Mouse (Mus musculus): ENCODE data around the gene Gm20388. TPM values are rescaled to one million over a fixed set of nuclear protein-coding genes. Genes with fewer than 3 reads are reported as not detected.
A peak's percentile ranks its signal among the peaks of the same experiment; 100 is the strongest.

Gene Gm20388
- polyA plus RNA-seq, 1 experiment from 2014 or later: 5.5 TPM

- Histone ChIP-seq H3K4me2 (peak within 1 kb of the TSS; percentile 81), H3K9ac (peak within 1 kb of the TSS; percentile 87), H3K9me3 (no peaks in the 10 kb centered on the region), H3K27ac (no peak within 1 kb of the TSS), H3K4me1 (peaks cover 7% of the 10 kb centered on the region), H3K27me3 (no peaks in the 10 kb centered on the region), H3K36me3 (0 out of 2 replicates have a peak, but pooled peaks cover 8% of the 10 kb centered on the region), H3K4me3 (peak within 1 kb of the TSS; percentile 93)
- ATAC-seq (ENCODE audit: borderline replicate concordance, extremely low read depth, low FRiP score, low TSS enrichment): peak; percentile 64; the same call in 1 of the 2 replicates
- 1% methylated on average over 50 of the region's 50 CpGs for WGBS
Observed at GRCm38 (mm10) chr8:122775285-122776155, 2864.9 kb downstream of the Gm20388 start, which contains the start of gene Acsf3. TSS of gene Acsf3 (plus strand) at chr8:122775486.

GRCm38 (mm10) chr8:122777701-122778100, 2867.1 kb downstream of the Gm20388 start:
- ATAC-seq (ENCODE audit: borderline replicate concordance, extremely low read depth, low FRiP score, low TSS enrichment): no peak
- Histone ChIP-seq H3K4me1 (peaks cover 7% of the 10 kb centered on the region), H3K4me3 (no peak overlapping the region), H3K9ac (no peak overlapping the region), H3K36me3 (peaks cover 14% of the 10 kb centered on the region; the same call in 1 of the 2 replicates), H3K27me3 (no peaks in the 10 kb centered on the region), H3K9me3 (no peaks in the 10 kb centered on the region), H3K27ac (no peak overlapping the region), H3K4me2 (no peak overlapping the region)
- 85% methylated on average over 6 of the region's 6 CpGs for WGBS

- 77% methylated on average over 3 of the region's 3 CpGs for WGBS
- Histone ChIP-seq H3K27ac (no peak overlapping the region), H3K4me1 (peaks cover 7% of the 10 kb centered on the region), H3K4me3 (no peak overlapping the region), H3K36me3 (peaks cover 15% of the 10 kb centered on the region; the same call in 1 of the 2 replicates), H3K27me3 (no peaks in the 10 kb centered on the region), H3K9ac (no peak overlapping the region), H3K9me3 (no peaks in the 10 kb centered on the region), H3K4me2 (no peak overlapping the region)
- no peak for ATAC-seq (ENCODE audit: borderline replicate concordance, extremely low read depth, low FRiP score, low TSS enrichment)
Observed at GRCm38 (mm10) chr8:122778703-122779239, 2868.1 kb downstream of the Gm20388 start.

GRCm38 (mm10) chr8:122779255-122779654, 2868.6 kb downstream of the Gm20388 start:
- no peak overlapping the region for H3K4me3 ChIP-seq
- WGBS: 76% methylated on average over 9 of the region's 9 CpGs
- no peaks in the 10 kb centered on the region for H3K9me3 ChIP-seq
- no peak for ATAC-seq (ENCODE audit: borderline replicate concordance, extremely low read depth, low FRiP score, low TSS enrichment)
- peaks cover 7% of the 10 kb centered on the region for H3K4me1 ChIP-seq
- H3K27ac ChIP-seq: no peak overlapping the region
- no peaks in the 10 kb centered on the region for H3K27me3 ChIP-seq
- H3K9ac ChIP-seq: no peak overlapping the region
- H3K36me3 ChIP-seq: peaks cover 19% of the 10 kb centered on the region; the same call in 1 of the 2 replicates
- no peak overlapping the region for H3K4me2 ChIP-seq

- no peak for ATAC-seq (ENCODE audit: borderline replicate concordance, extremely low read depth, low FRiP score, low TSS enrichment)
- Histone ChIP-seq H3K4me3 (no peak overlapping the region), H3K9ac (no peak overlapping the region), H3K27ac (no peak overlapping the region), H3K9me3 (no peaks in the 10 kb centered on the region), H3K27me3 (no peaks in the 10 kb centered on the region), H3K4me1 (no peaks in the 10 kb centered on the region), H3K4me2 (no peak overlapping the region), H3K36me3 (peaks cover 23% of the 10 kb centered on the region; the same call in 1 of the 2 replicates)
- WGBS: 59% methylated on average over 1 of the region's 1 CpGs
Observed at GRCm38 (mm10) chr8:122784756-122785155, 2874.1 kb downstream of the Gm20388 start.

GRCm38 (mm10) chr8:122789796-122790195, 2879.2 kb downstream of the Gm20388 start:
- no peak overlapping the region for H3K9ac ChIP-seq
- no peak overlapping the region for H3K27ac ChIP-seq
- H3K4me1 ChIP-seq: no peaks in the 10 kb centered on the region; the same call in 1 of the 2 replicates
- WGBS: 86% methylated on average over 5 of the region's 5 CpGs
- no peak overlapping the region for H3K4me2 ChIP-seq
- no peak overlapping the region for H3K4me3 ChIP-seq
- H3K27me3 ChIP-seq: no peaks in the 10 kb centered on the region
- H3K36me3 ChIP-seq: no peaks in the 10 kb centered on the region
- no peak for ATAC-seq (ENCODE audit: borderline replicate concordance, extremely low read depth, low FRiP score, low TSS enrichment)
- H3K9me3 ChIP-seq: no peaks in the 10 kb centered on the region

- Histone ChIP-seq H3K36me3 (no peaks in the 10 kb centered on the region), H3K27me3 (no peaks in the 10 kb centered on the region), H3K27ac (peak overlapping the region; percentile 8; the same call in 1 of the 2 replicates), H3K9me3 (no peaks in the 10 kb centered on the region), H3K4me1 (no peaks in the 10 kb centered on the region; the same call in 1 of the 2 replicates), H3K4me2 (no peak overlapping the region), H3K4me3 (no peak overlapping the region), H3K9ac (no peak overlapping the region)
- ATAC-seq (ENCODE audit: borderline replicate concordance, extremely low read depth, low FRiP score, low TSS enrichment): peak; percentile 87
- WGBS: 58% methylated on average over 18 of the region's 18 CpGs
Observed at GRCm38 (mm10) chr8:122793375-122794174, 2882.9 kb downstream of the Gm20388 start.

GRCm38 (mm10) chr8:122794175-122794454, 2883.5 kb downstream of the Gm20388 start:
- no peaks in the 10 kb centered on the region for H3K27me3 ChIP-seq
- H3K36me3 ChIP-seq: no peaks in the 10 kb centered on the region
- WGBS: 65% methylated on average over 5 of the region's 5 CpGs
- H3K9me3 ChIP-seq: no peaks in the 10 kb centered on the region
- H3K4me2 ChIP-seq: no peak overlapping the region
- H3K27ac ChIP-seq: 0 out of 2 replicates have a peak overlapping the region, but pooled peaks have one; percentile 8
- H3K9ac ChIP-seq: no peak overlapping the region
- no peaks in the 10 kb centered on the region; the same call in 1 of the 2 replicates for H3K4me1 ChIP-seq
- no peak for ATAC-seq (ENCODE audit: borderline replicate concordance, extremely low read depth, low FRiP score, low TSS enrichment)
- H3K4me3 ChIP-seq: no peak overlapping the region

GRCm38 (mm10) chr8:122803906-122804761, 2893.5 kb downstream of the Gm20388 start:
- H3K27ac ChIP-seq: no peak overlapping the region
- 45% methylated on average over 15 of the region's 15 CpGs for WGBS
- H3K27me3 ChIP-seq: no peaks in the 10 kb centered on the region
- no peaks in the 10 kb centered on the region for H3K4me1 ChIP-seq
- H3K4me3 ChIP-seq: no peak overlapping the region
- no peaks in the 10 kb centered on the region for H3K36me3 ChIP-seq
- no peak overlapping the region for H3K4me2 ChIP-seq
- ATAC-seq (ENCODE audit: borderline replicate concordance, extremely low read depth, low FRiP score, low TSS enrichment): no peak
- no peak overlapping the region for H3K9ac ChIP-seq
- H3K9me3 ChIP-seq: no peaks in the 10 kb centered on the region

- no peak overlapping the region for H3K9ac ChIP-seq
- no peaks in the 10 kb centered on the region for H3K9me3 ChIP-seq
- H3K36me3 ChIP-seq: no peaks in the 10 kb centered on the region
- no peaks in the 10 kb centered on the region for H3K4me1 ChIP-seq
- ATAC-seq (ENCODE audit: borderline replicate concordance, extremely low read depth, low FRiP score, low TSS enrichment): no peak
- H3K4me2 ChIP-seq: no peak overlapping the region
- 55% methylated on average over 3 of the region's 3 CpGs for WGBS
- no peak overlapping the region for H3K4me3 ChIP-seq
- no peak overlapping the region for H3K27ac ChIP-seq
- H3K27me3 ChIP-seq: no peaks in the 10 kb centered on the region
Observed at GRCm38 (mm10) chr8:122805349-122805748, 2894.7 kb downstream of the Gm20388 start.

- Histone ChIP-seq H3K9ac (no peak overlapping the region), H3K4me3 (no peak overlapping the region), H3K4me2 (no peak overlapping the region), H3K9me3 (no peaks in the 10 kb centered on the region), H3K4me1 (no peaks in the 10 kb centered on the region), H3K36me3 (no peaks in the 10 kb centered on the region), H3K27me3 (no peaks in the 10 kb centered on the region), H3K27ac (no peak overlapping the region)
- no peak for ATAC-seq (ENCODE audit: borderline replicate concordance, extremely low read depth, low FRiP score, low TSS enrichment)
- WGBS: 56% methylated on average over 7 of the region's 7 CpGs
Observed at GRCm38 (mm10) chr8:122806956-122807538, 2896.4 kb downstream of the Gm20388 start.

Measured in lung, embryonic 15.5 days (tissue).